Mouse (Mus musculus): Measurements from ENCODE around the gene Gm20458. TPM values are rescaled to one million over a fixed set of nuclear protein-coding genes. Genes with fewer than 3 reads are reported as not detected.
A peak's percentile ranks its signal among the peaks of the same experiment; 100 is the strongest.

Gene Gm20458
- total and polyA plus RNA-seq, 2 experiments = 0.46 to 14.2 TPM

DNA sequence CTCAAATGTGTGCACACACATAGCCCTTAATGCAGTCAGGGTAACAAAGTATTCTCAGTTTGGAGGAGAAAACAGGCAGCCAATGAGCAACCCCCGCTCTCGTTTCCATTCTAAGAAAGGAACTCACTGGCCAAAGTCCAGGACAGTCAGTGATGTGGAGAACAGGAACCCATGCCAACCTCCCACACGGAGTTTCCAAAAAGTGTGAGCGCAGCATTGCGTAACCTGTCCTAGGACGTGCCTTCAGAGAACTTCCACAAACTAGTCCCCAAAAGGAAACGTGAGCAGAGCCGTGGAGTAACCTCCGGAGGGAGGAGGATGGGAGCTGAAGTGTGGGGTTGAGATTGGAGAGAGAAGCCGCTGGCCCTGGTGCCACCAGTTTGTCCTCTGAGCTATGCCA, 5.9 kb upstream of the Gm20458 start:
- Histone ChIP-seq H3K27ac (replicated peaks; ENCODE audit: insufficient read depth, low read depth, low read length) (peak overlapping the region; percentile 99), H3K36me3 (ENCODE audit: control insufficient read depth, insufficient read depth, low read length) (no peaks in the 10 kb centered on the region), H3K27me3 (ENCODE audit: control insufficient read depth, insufficient read depth, low read length) (no peaks in the 10 kb centered on the region), H3K4me1 (ENCODE audit: control insufficient read depth, insufficient read depth, low read length) (peaks cover 24% of the 10 kb centered on the region), H3K4me3 (ENCODE audit: insufficient read depth, low read depth, low read length) (no peak overlapping the region), H3K9ac (ENCODE audit: low read depth, low read length) (peak overlapping the region; percentile 63), H3K79me2 (ENCODE audit: control insufficient read depth, insufficient read depth, low read length) (no peaks in the 10 kb centered on the region)
- DNase-seq (ENCODE audit: extremely low read depth, low read depth, low spot score) = peak; percentile 98
- 7% methylated on average over 10 of the region's 10 CpGs for WGBS
- TF ChIP-seq CTCF (IDR thresholded peaks at IDR 0.05; ENCODE audit: low read depth, low read length) (no peak), POLR2A (IDR thresholded peaks at IDR 0.05; ENCODE audit: extremely low read depth, insufficient read depth, low read length) (0 out of 2 replicates have a peak, but pooled peaks have one; percentile 24)

DNA sequence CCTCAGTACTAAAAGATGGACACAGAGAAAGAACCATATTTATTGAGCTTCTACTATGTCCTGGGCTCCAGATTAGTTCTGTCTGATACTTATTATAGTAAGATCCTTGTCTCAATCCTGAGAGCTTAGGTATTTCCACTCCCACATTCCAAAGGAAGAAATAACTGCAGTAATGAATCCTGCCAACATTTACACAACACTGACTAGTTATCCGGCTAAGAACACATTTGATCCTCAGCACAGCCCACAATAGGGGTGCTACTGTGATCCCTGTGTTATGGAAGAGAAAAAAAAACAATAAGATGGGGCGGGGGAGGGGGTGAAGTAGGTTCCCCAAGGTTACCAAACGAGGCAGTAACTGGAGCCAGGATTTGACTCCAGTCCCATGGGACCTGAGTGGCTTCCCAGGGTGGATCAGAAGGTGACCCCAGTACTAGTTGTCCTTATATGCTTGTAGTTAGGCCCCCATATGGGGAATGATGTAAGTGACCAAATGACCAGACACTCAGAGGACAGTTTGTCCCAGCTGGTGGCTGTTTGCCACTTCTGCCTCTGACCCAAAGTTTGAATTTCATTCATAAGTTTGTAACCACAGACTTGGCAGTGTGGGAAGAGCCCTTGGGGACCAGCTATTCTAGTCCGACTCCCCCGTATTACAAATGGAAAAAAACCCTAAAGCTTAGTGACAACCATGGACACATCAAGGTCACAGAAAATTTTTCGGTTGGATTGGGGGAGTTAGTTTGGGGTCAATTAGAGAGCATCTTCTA, 5.2 kb upstream of the Gm20458 start:
- peak overlapping the region; percentile 34 for H3K9ac ChIP-seq (ENCODE audit: low read depth, low read length)
- peak; percentile 85 for DNase-seq (ENCODE audit: extremely low read depth, low read depth, low spot score)
- H3K4me3 ChIP-seq (ENCODE audit: insufficient read depth, low read depth, low read length) = peak overlapping the region; percentile 17; the same call in 1 of the 2 replicates
- no peaks in the 10 kb centered on the region for H3K79me2 ChIP-seq (ENCODE audit: control insufficient read depth, insufficient read depth, low read length)
- H3K36me3 ChIP-seq (ENCODE audit: control insufficient read depth, insufficient read depth, low read length) = no peaks in the 10 kb centered on the region
- H3K4me1 ChIP-seq (ENCODE audit: control insufficient read depth, insufficient read depth, low read length) = peaks cover 24% of the 10 kb centered on the region
- TF ChIP-seq CTCF (IDR thresholded peaks at IDR 0.05; ENCODE audit: low read depth, low read length) (no peak), POLR2A (IDR thresholded peaks at IDR 0.05; ENCODE audit: extremely low read depth, insufficient read depth, low read length) (no peak)
- no peaks in the 10 kb centered on the region for H3K27me3 ChIP-seq (ENCODE audit: control insufficient read depth, insufficient read depth, low read length)
- 26% methylated on average over 6 of the region's 6 CpGs for WGBS
- H3K27ac ChIP-seq (replicated peaks; ENCODE audit: insufficient read depth, low read depth, low read length) = peak overlapping the region; percentile 99

DNA sequence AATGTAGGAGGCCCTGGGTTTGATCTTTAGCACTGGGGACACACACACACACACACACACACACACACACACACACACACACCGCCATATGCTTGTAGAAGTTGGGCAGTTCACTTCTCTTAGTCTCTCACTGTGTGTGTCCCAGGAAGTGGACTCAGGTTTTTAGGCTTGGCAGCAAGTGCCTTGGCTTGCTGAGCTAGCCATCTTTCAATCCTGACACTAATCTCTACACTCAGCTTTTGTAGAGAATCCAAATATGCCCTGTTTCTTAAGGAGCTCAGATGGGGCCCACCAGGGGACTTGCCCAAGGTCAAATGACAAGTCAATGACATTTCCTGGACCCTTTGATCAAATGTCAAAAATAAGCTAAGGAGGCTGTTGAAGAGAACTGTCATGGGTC, 4.4 kb upstream of the Gm20458 start:
- H3K9ac ChIP-seq (ENCODE audit: low read depth, low read length) = peak overlapping the region; percentile 67
- peaks cover 24% of the 10 kb centered on the region for H3K4me1 ChIP-seq (ENCODE audit: control insufficient read depth, insufficient read depth, low read length)
- H3K27ac ChIP-seq (replicated peaks; ENCODE audit: insufficient read depth, low read depth, low read length) = peak overlapping the region; percentile 99
- 41% methylated on average over 1 of the region's 1 CpGs for WGBS
- H3K27me3 ChIP-seq (ENCODE audit: control insufficient read depth, insufficient read depth, low read length) = no peaks in the 10 kb centered on the region
- H3K4me3 ChIP-seq (ENCODE audit: insufficient read depth, low read depth, low read length) = no peak overlapping the region
- H3K36me3 ChIP-seq (ENCODE audit: control insufficient read depth, insufficient read depth, low read length) = no peaks in the 10 kb centered on the region
- H3K79me2 ChIP-seq (ENCODE audit: control insufficient read depth, insufficient read depth, low read length) = peaks cover 4% of the 10 kb centered on the region; the same call in 1 of the 2 replicates
- TF ChIP-seq POLR2A (IDR thresholded peaks at IDR 0.05; ENCODE audit: extremely low read depth, insufficient read depth, low read length) (no peak), CTCF (IDR thresholded peaks at IDR 0.05; ENCODE audit: low read depth, low read length) (no peak)
- DNase-seq (ENCODE audit: extremely low read depth, low read depth, low spot score) = peak; percentile 65

DNA sequence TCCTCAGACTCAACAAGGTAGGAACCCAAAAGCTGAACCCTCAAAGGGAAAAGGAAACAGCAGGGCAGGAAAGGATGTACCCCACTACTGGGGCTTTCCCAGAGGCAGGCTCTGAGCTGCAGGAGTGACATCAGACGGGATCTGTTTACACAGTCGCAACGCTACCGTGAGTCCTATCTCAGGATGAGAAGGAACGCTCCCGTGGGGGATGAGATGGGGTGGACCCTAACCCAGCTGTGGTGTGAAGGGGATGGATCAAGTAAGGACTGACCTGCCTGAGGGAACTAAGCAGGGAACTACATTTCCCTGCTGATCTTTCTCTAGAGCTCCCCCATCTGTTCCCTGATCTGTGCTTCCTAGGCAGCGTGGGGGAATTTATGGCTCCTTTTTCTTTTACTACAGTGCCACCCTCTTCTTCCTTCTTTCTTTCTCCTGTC, 3.9 kb upstream of the Gm20458 start, which contains the start of gene Sys1:
Gene Sys1, plus strand, starts transcription at position 101 of the 437 bp plus-strand sequence.
- DNase-seq (ENCODE audit: extremely low read depth, low read depth, low spot score) = peak; percentile 59
- Histone ChIP-seq H3K27me3 (ENCODE audit: control insufficient read depth, insufficient read depth, low read length) (no peaks in the 10 kb centered on the region), H3K4me3 (ENCODE audit: insufficient read depth, low read depth, low read length) (peak within 1 kb of the TSS; percentile 21), H3K27ac (replicated peaks; ENCODE audit: insufficient read depth, low read depth, low read length) (peak within 1 kb of the TSS; percentile 99), H3K36me3 (ENCODE audit: control insufficient read depth, insufficient read depth, low read length) (no peaks in the 10 kb centered on the region), H3K79me2 (ENCODE audit: control insufficient read depth, insufficient read depth, low read length) (peaks cover 6% of the 10 kb centered on the region; the same call in 1 of the 2 replicates), H3K4me1 (ENCODE audit: control insufficient read depth, insufficient read depth, low read length) (peaks cover 27% of the 10 kb centered on the region), H3K9ac (ENCODE audit: low read depth, low read length) (peak within 1 kb of the TSS; percentile 80)
- TF ChIP-seq CTCF (IDR thresholded peaks at IDR 0.05; ENCODE audit: low read depth, low read length) (no peak), POLR2A (IDR thresholded peaks at IDR 0.05; ENCODE audit: extremely low read depth, insufficient read depth, low read length) (no peak)
- WGBS = 4% methylated on average over 7 of the region's 7 CpGs

DNA sequence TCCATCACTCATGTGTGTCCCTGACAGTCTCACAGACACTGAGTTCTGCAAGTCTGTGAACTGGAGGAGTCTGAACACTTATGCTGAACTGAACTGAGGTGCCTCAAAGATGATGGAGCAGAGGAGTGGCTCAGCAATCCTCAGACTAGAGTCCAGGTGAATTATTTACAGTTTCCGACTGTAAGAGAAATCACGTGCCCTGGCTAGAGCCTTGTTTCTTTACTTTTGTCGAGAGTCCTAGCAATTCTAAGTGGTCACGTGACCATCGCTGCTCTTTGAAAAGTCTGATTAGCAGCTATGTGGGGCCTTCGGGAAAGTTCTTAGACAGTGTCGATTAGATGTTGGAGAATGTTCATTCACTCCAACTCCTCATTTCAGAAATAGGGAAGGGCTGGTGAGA, 2.8 kb upstream of the Gm20458 start:
- peak overlapping the region; percentile 21 for H3K4me3 ChIP-seq (ENCODE audit: insufficient read depth, low read depth, low read length)
- peak overlapping the region; percentile 99 for H3K27ac ChIP-seq (replicated peaks; ENCODE audit: insufficient read depth, low read depth, low read length)
- WGBS = 13% methylated on average over 7 of the region's 7 CpGs

More for the DNA sequence above, 2.8 kb upstream of the Gm20458 start:
- TF ChIP-seq POLR2A (IDR thresholded peaks at IDR 0.05; ENCODE audit: extremely low read depth, insufficient read depth, low read length) (no peak), CTCF (IDR thresholded peaks at IDR 0.05; ENCODE audit: low read depth, low read length) (no peak)
- Histone ChIP-seq H3K79me2 (ENCODE audit: control insufficient read depth, insufficient read depth, low read length) (peaks cover 6% of the 10 kb centered on the region; the same call in 1 of the 2 replicates), H3K9ac (ENCODE audit: low read depth, low read length) (peak overlapping the region; percentile 80), H3K4me1 (ENCODE audit: control insufficient read depth, insufficient read depth, low read length) (peaks cover 29% of the 10 kb centered on the region), H3K27me3 (ENCODE audit: control insufficient read depth, insufficient read depth, low read length) (no peaks in the 10 kb centered on the region), H3K36me3 (ENCODE audit: control insufficient read depth, insufficient read depth, low read length) (no peaks in the 10 kb centered on the region)
- DNase-seq (ENCODE audit: extremely low read depth, low read depth, low spot score) = peak; percentile 97
